Mouse (Mus musculus): ENCODE results near the gene Mbl1. TPM values are rescaled to one million over a fixed set of nuclear protein-coding genes. Genes with fewer than 3 reads are reported as not detected.

Mbl1 gene
- total and polyA plus RNA-seq, 3 experiments: not detected

DNA sequence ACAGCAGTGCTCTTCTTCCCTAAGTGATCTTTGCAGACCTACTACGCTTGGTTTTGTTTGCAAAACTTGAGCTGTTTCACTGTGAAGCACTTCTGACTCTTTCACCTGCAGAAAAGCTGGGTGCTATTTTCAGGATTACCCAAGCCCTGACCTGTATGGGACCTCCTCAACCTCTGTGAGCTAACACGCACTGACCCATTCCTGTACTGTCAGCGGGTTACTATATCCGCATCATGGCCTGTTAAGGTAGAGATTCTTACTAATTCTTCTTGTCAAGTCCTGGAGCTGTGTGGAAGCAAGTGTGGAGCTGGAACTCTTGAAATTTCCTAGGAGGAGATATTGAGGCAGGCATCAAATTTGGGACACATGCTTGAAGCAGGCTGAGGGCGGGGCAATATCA, 26.6 kb upstream of the Mbl1 start:
- H3K4me1 ChIP-seq (ENCODE audit: control insufficient read depth, insufficient read depth, low read length): no peaks in the 10 kb centered on the region
- 76% methylated on average over 5 of the region's 5 CpGs for WGBS
- intact Hi-C loops (cut with DNase I): no loop called here
- no peaks in the 10 kb centered on the region for H3K79me2 ChIP-seq (replicated peaks; ENCODE audit: control insufficient read depth, insufficient read depth, low read length)
- no peak overlapping the region for H3K4me3 ChIP-seq
- H3K9ac ChIP-seq (ENCODE audit: low read depth, low read length): no peak overlapping the region
- H3K27me3 ChIP-seq (ENCODE audit: control insufficient read depth, insufficient read depth, low read length): no peaks in the 10 kb centered on the region
- no peak for TF ChIP-seq POLR2A (IDR thresholded peaks at IDR 0.05; ENCODE audit: insufficient read depth, low read depth, low read length)
- TF ChIP-seq CTCF (IDR thresholded peaks at IDR 0.05): no peak
- TF ChIP-seq EP300 (IDR thresholded peaks at IDR 0.05; ENCODE audit: insufficient read depth, low read depth, low read length): no peak
- H3K27ac ChIP-seq: no peak overlapping the region
- no peaks in the 10 kb centered on the region for H3K36me3 ChIP-seq (ENCODE audit: control insufficient read depth, insufficient read depth, low read length)
- no peak for DNase-seq

DNA sequence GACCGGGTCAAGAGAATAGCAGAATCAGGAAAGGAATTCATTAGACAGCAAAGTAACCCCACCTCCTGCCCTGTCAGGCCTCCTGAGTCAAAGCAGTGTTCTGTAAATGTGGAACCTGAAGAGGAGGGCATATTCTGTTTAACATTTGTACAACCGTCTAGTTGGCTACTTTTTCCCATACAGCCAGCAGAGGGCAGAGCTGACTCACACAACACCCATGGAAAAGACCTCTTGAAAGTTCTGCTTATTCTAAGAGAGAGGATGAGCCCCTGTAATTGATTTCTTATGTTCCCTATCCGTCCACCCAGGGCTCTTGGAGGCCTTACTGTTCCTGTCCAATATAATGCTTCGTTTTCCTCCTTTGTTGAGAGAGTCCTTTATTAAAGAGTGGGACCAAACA, 23.3 kb upstream of the Mbl1 start:
- Histone ChIP-seq H3K4me1 (ENCODE audit: control insufficient read depth, insufficient read depth, low read length) (no peaks in the 10 kb centered on the region), H3K79me2 (replicated peaks; ENCODE audit: control insufficient read depth, insufficient read depth, low read length) (no peaks in the 10 kb centered on the region), H3K36me3 (ENCODE audit: control insufficient read depth, insufficient read depth, low read length) (no peaks in the 10 kb centered on the region), H3K27me3 (ENCODE audit: control insufficient read depth, insufficient read depth, low read length) (no peaks in the 10 kb centered on the region), H3K9ac (ENCODE audit: low read depth, low read length) (no peak overlapping the region), H3K4me3 (no peak overlapping the region), H3K27ac (no peak overlapping the region)
- intact Hi-C loops (cut with DNase I): no loop called here
- 14% methylated on average over 4 of the region's 4 CpGs for WGBS
- no peak for DNase-seq
- no peak for TF ChIP-seq EP300 (IDR thresholded peaks at IDR 0.05; ENCODE audit: insufficient read depth, low read depth, low read length)
- peak; percentile 71 for TF ChIP-seq CTCF (IDR thresholded peaks at IDR 0.05)

DNA sequence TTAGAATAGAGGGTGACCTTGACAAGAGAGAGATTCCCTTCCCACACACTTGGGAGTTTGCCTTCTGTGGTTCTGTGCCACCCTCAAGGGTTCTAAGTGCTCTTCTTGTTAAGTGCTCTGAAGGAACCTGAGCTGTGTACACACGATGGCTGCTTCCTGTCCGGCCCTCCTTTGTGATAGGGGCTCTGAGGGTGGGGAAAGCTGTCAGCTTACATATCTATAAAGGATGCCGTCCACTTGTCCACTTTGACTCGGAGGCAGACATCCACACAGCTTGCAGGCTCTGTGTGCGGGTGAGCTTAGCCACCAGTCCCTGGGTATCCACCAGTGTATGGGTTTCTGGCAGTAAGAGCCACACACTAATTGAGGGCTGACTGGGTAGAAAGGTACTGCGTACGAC, 19.7 kb upstream of the Mbl1 start, which contains the start of gene Sftpa1:
Gene Sftpa1 (plus strand): TSS at position 243 of the 400 bp plus-strand sequence.
- intact Hi-C loops (cut with DNase I): no loop called here
- DNase-seq: no peak
- Histone ChIP-seq H3K36me3 (ENCODE audit: control insufficient read depth, insufficient read depth, low read length) (no peaks in the 10 kb centered on the region), H3K27ac (no peak within 1 kb of the TSS), H3K4me1 (ENCODE audit: control insufficient read depth, insufficient read depth, low read length) (no peaks in the 10 kb centered on the region), H3K4me3 (no peak within 1 kb of the TSS), H3K79me2 (replicated peaks; ENCODE audit: control insufficient read depth, insufficient read depth, low read length) (no peaks in the 10 kb centered on the region), H3K9ac (ENCODE audit: low read depth, low read length) (no peak within 1 kb of the TSS), H3K27me3 (ENCODE audit: control insufficient read depth, insufficient read depth, low read length) (no peaks in the 10 kb centered on the region)
- no peak for TF ChIP-seq CTCF (IDR thresholded peaks at IDR 0.05)
- no peak for TF ChIP-seq POLR2A (IDR thresholded peaks at IDR 0.05; ENCODE audit: insufficient read depth, low read depth, low read length)
- TF ChIP-seq EP300 (IDR thresholded peaks at IDR 0.05; ENCODE audit: insufficient read depth, low read depth, low read length): no peak
- 45% methylated on average over 7 of the region's 7 CpGs for WGBS

DNA sequence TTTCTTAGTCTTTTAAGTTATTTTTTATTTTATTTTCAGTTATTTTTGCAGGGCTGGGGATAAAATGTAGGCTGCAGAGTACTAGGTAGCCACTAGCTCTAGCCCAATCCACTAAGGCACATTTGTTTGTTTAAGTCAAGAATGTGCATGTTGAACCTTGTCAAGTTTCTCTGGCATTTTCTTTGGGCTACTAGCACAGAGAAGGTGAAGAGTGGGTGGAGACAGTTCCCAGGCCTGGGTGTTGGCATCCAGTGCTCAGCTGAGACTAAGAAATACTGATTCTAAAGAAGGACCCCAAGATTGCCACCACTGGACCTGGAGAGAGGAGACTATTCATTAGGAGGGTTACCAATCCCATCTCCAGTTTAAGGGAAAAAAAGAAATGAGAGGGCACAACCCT, 14.3 kb upstream of the Mbl1 start:
- Histone ChIP-seq H3K79me2 (replicated peaks; ENCODE audit: control insufficient read depth, insufficient read depth, low read length) (no peaks in the 10 kb centered on the region), H3K27ac (no peak overlapping the region), H3K4me1 (ENCODE audit: control insufficient read depth, insufficient read depth, low read length) (no peaks in the 10 kb centered on the region), H3K4me3 (no peak overlapping the region), H3K27me3 (ENCODE audit: control insufficient read depth, insufficient read depth, low read length) (no peaks in the 10 kb centered on the region), H3K36me3 (ENCODE audit: control insufficient read depth, insufficient read depth, low read length) (no peaks in the 10 kb centered on the region), H3K9ac (ENCODE audit: low read depth, low read length) (no peak overlapping the region)
- intact Hi-C loops (cut with DNase I): no loop called here
- DNase-seq: no peak
- TF ChIP-seq CTCF (IDR thresholded peaks at IDR 0.05) (no peak), POLR2A (IDR thresholded peaks at IDR 0.05; ENCODE audit: insufficient read depth, low read depth, low read length) (no peak), EP300 (IDR thresholded peaks at IDR 0.05; ENCODE audit: insufficient read depth, low read depth, low read length) (no peak)

DNA sequence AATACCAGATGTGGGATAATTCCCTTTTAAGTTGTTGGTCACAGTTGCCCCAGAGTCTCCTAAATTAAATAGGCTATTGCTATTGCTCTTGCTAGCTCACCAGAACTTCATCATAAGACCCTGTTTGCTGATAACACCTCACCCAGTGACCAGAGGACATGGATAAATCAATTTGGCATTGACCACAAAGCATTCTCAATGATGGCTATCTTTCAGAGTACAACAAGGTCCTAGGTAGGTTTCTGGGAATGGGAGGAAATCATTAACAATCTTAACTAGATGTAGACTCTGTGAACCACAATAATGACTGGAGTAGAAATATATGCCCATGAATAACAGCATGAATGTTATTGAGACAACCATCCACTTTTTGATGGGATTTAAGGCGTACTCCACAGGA, 10.6 kb upstream of the Mbl1 start:
- TF ChIP-seq POLR2A (IDR thresholded peaks at IDR 0.05; ENCODE audit: insufficient read depth, low read depth, low read length) (no peak), CTCF (IDR thresholded peaks at IDR 0.05) (no peak), EP300 (IDR thresholded peaks at IDR 0.05; ENCODE audit: insufficient read depth, low read depth, low read length) (no peak)
- Histone ChIP-seq H3K9ac (ENCODE audit: low read depth, low read length) (no peak overlapping the region), H3K27me3 (ENCODE audit: control insufficient read depth, insufficient read depth, low read length) (no peaks in the 10 kb centered on the region), H3K4me1 (ENCODE audit: control insufficient read depth, insufficient read depth, low read length) (no peaks in the 10 kb centered on the region), H3K36me3 (ENCODE audit: control insufficient read depth, insufficient read depth, low read length) (no peaks in the 10 kb centered on the region), H3K27ac (no peak overlapping the region), H3K4me3 (no peak overlapping the region), H3K79me2 (replicated peaks; ENCODE audit: control insufficient read depth, insufficient read depth, low read length) (no peaks in the 10 kb centered on the region)
- 88% methylated on average over 1 of the region's 1 CpGs for WGBS
- no peak for DNase-seq
- intact Hi-C loops (cut with DNase I): no loop called here

DNA sequence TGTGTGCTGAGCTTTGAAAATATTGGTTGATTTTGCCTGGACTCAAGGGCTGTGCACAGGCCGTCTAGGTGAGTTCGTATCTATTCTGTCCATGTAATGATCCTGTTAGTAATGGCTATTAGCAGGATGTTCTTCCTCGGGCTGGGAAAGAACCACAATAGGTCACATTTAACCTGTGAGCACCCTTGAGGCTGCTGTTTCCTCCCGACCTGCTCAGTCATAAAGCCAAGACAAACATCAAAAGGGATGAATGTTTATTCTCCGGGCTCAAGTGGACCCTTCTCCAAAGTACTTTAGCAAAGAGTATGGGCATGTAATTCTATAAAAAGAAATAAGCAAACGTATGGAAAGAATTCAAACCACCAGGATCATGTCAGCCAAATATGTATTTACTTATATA, 5.2 kb upstream of the Mbl1 start:
- no peak for DNase-seq
- Histone ChIP-seq H3K79me2 (replicated peaks; ENCODE audit: control insufficient read depth, insufficient read depth, low read length) (no peaks in the 10 kb centered on the region), H3K27ac (no peak overlapping the region), H3K4me1 (ENCODE audit: control insufficient read depth, insufficient read depth, low read length) (no peaks in the 10 kb centered on the region), H3K9ac (ENCODE audit: low read depth, low read length) (no peak overlapping the region), H3K36me3 (ENCODE audit: control insufficient read depth, insufficient read depth, low read length) (no peaks in the 10 kb centered on the region), H3K4me3 (no peak overlapping the region), H3K27me3 (ENCODE audit: control insufficient read depth, insufficient read depth, low read length) (no peaks in the 10 kb centered on the region)
- WGBS: 33% methylated on average over 6 of the region's 6 CpGs
- intact Hi-C loops (cut with DNase I): no loop called here
- no peak for TF ChIP-seq EP300 (IDR thresholded peaks at IDR 0.05; ENCODE audit: insufficient read depth, low read depth, low read length)
- no peak for TF ChIP-seq POLR2A (IDR thresholded peaks at IDR 0.05; ENCODE audit: insufficient read depth, low read depth, low read length)
- TF ChIP-seq CTCF (IDR thresholded peaks at IDR 0.05): no peak
